Mouse (Mus musculus): ENCODE measurements around the gene Gm20696. TPM values are rescaled to one million over a fixed set of nuclear protein-coding genes. Genes with fewer than 3 reads are reported as not detected.

Gm20696 gene
- polyA plus RNA-seq, 1 experiment, result 1.7 TPM

- WGBS, result 65% methylated on average over 5 of the region's 5 CpGs
- TF ChIP-seq POLR2A (IDR thresholded peaks at IDR 0.05; ENCODE audit: low read depth, low read length), result no peak
- no peak for TF ChIP-seq CTCF (IDR thresholded peaks at IDR 0.05; ENCODE audit: extremely low read depth, insufficient read depth, insufficient read length, insufficient replicate concordance)
- no peak for DNase-seq (ENCODE audit: low read depth in 1 of 2, low spot score in 2 of 2)
Observed at GRCm38 (mm10) chr6:99252816-99253215, 413.8 kb downstream of the Gm20696 start.

GRCm38 (mm10) chr6:99251924-99252323 lies 414.7 kb downstream of the Gm20696 start:
- no peak overlapping the region for H3K27ac ChIP-seq (ENCODE audit: insufficient read depth, low read length)
- peak in 1 of 2 experiments; percentile 19 for DNase-seq (ENCODE audit: low read depth in 1 of 2, low spot score in 2 of 2)
- peaks cover 10% of the 10 kb centered on the region; the same call in 1 of the 2 replicates for H3K4me1 ChIP-seq (ENCODE audit: control insufficient read depth, insufficient read depth, insufficient read length)
- H3K27me3 ChIP-seq (ENCODE audit: control insufficient read depth, insufficient read depth, low read length), result no peaks in the 10 kb centered on the region
- 65% methylated on average over 4 of the region's 4 CpGs for WGBS
- no peak overlapping the region for H3K4me3 ChIP-seq (ENCODE audit: extremely low read depth, insufficient read depth, insufficient read length)
- TF ChIP-seq POLR2A (IDR thresholded peaks at IDR 0.05; ENCODE audit: low read depth, low read length) (no peak), CTCF (IDR thresholded peaks at IDR 0.05; ENCODE audit: extremely low read depth, insufficient read depth, insufficient read length, insufficient replicate concordance) (no peak)
- H3K36me3 ChIP-seq (ENCODE audit: control insufficient read depth, insufficient read depth, low read length), result peaks cover 13% of the 10 kb centered on the region

More at GRCm38 (mm10) chr6:99252816-99253215, 413.8 kb downstream of the Gm20696 start:
- no peak overlapping the region for H3K4me3 ChIP-seq (ENCODE audit: extremely low read depth, insufficient read depth, insufficient read length)
- H3K27ac ChIP-seq (ENCODE audit: insufficient read depth, low read length), result no peak overlapping the region
- no peaks in the 10 kb centered on the region for H3K27me3 ChIP-seq (ENCODE audit: control insufficient read depth, insufficient read depth, low read length)
- H3K36me3 ChIP-seq (ENCODE audit: control insufficient read depth, insufficient read depth, low read length), result peaks cover 9% of the 10 kb centered on the region
- H3K4me1 ChIP-seq (ENCODE audit: control insufficient read depth, insufficient read depth, insufficient read length), result peaks cover 13% of the 10 kb centered on the region; the same call in 1 of the 2 replicates

- Histone ChIP-seq H3K4me3 (ENCODE audit: extremely low read depth, insufficient read depth, insufficient read length) (no peak overlapping the region), H3K36me3 (ENCODE audit: control insufficient read depth, insufficient read depth, low read length) (peaks cover 14% of the 10 kb centered on the region), H3K4me1 (ENCODE audit: control insufficient read depth, insufficient read depth, insufficient read length) (peaks cover 10% of the 10 kb centered on the region; the same call in 1 of the 2 replicates), H3K27ac (ENCODE audit: insufficient read depth, low read length) (no peak overlapping the region), H3K27me3 (ENCODE audit: control insufficient read depth, insufficient read depth, low read length) (no peaks in the 10 kb centered on the region)
- DNase-seq (ENCODE audit: low read depth in 1 of 2, low spot score in 2 of 2), result no peak
- WGBS, result 91% methylated on average over 3 of the region's 3 CpGs
- TF ChIP-seq CTCF (IDR thresholded peaks at IDR 0.05; ENCODE audit: extremely low read depth, insufficient read depth, insufficient read length, insufficient replicate concordance), result no peak
- no peak for TF ChIP-seq POLR2A (IDR thresholded peaks at IDR 0.05; ENCODE audit: low read depth, low read length)
Observed at GRCm38 (mm10) chr6:99251222-99251621, 415.4 kb downstream of the Gm20696 start.

- Histone ChIP-seq H3K36me3 (ENCODE audit: control insufficient read depth, insufficient read depth, low read length) (peaks cover 16% of the 10 kb centered on the region), H3K27ac (ENCODE audit: insufficient read depth, low read length) (no peak overlapping the region), H3K4me1 (ENCODE audit: control insufficient read depth, insufficient read depth, insufficient read length) (peaks cover 5% of the 10 kb centered on the region; the same call in 1 of the 2 replicates), H3K27me3 (ENCODE audit: control insufficient read depth, insufficient read depth, low read length) (no peaks in the 10 kb centered on the region), H3K4me3 (ENCODE audit: extremely low read depth, insufficient read depth, insufficient read length) (no peak overlapping the region)
- DNase-seq (ENCODE audit: low read depth in 1 of 2, low spot score in 2 of 2), result no peak
- WGBS, result 82% methylated on average over 5 of the region's 5 CpGs
- TF ChIP-seq CTCF (IDR thresholded peaks at IDR 0.05; ENCODE audit: extremely low read depth, insufficient read depth, insufficient read length, insufficient replicate concordance), result no peak
- no peak for TF ChIP-seq POLR2A (IDR thresholded peaks at IDR 0.05; ENCODE audit: low read depth, low read length)
Observed at GRCm38 (mm10) chr6:99249496-99250030, 417.0 kb downstream of the Gm20696 start.

GRCm38 (mm10) chr6:99248396-99248795 lies 418.2 kb downstream of the Gm20696 start:
- peaks cover 5% of the 10 kb centered on the region; the same call in 1 of the 2 replicates for H3K4me1 ChIP-seq (ENCODE audit: control insufficient read depth, insufficient read depth, insufficient read length)
- H3K27ac ChIP-seq (ENCODE audit: insufficient read depth, low read length), result peak overlapping the region; percentile 47
- no peak overlapping the region for H3K4me3 ChIP-seq (ENCODE audit: extremely low read depth, insufficient read depth, insufficient read length)
- peak in 1 of 2 experiments; percentile 43 for DNase-seq (ENCODE audit: low read depth in 1 of 2, low spot score in 2 of 2)
- WGBS, result 19% methylated on average over 8 of the region's 8 CpGs
- TF ChIP-seq POLR2A (IDR thresholded peaks at IDR 0.05; ENCODE audit: low read depth, low read length), result no peak
- TF ChIP-seq CTCF (IDR thresholded peaks at IDR 0.05; ENCODE audit: extremely low read depth, insufficient read depth, insufficient read length, insufficient replicate concordance), result no peak
- H3K27me3 ChIP-seq (ENCODE audit: control insufficient read depth, insufficient read depth, low read length), result no peaks in the 10 kb centered on the region
- peaks cover 11% of the 10 kb centered on the region for H3K36me3 ChIP-seq (ENCODE audit: control insufficient read depth, insufficient read depth, low read length)

- Histone ChIP-seq H3K4me3 (ENCODE audit: extremely low read depth, insufficient read depth, insufficient read length) (no peak overlapping the region), H3K4me1 (ENCODE audit: control insufficient read depth, insufficient read depth, insufficient read length) (peaks cover 12% of the 10 kb centered on the region), H3K27me3 (ENCODE audit: control insufficient read depth, insufficient read depth, low read length) (no peaks in the 10 kb centered on the region), H3K36me3 (ENCODE audit: control insufficient read depth, insufficient read depth, low read length) (peaks cover 14% of the 10 kb centered on the region), H3K27ac (ENCODE audit: insufficient read depth, low read length) (peak overlapping the region; percentile 68)
- DNase-seq (ENCODE audit: low read depth in 1 of 2, low spot score in 2 of 2), result peak in 1 of 2 experiments; percentile 54
- no peak for TF ChIP-seq CTCF (IDR thresholded peaks at IDR 0.05; ENCODE audit: extremely low read depth, insufficient read depth, insufficient read length, insufficient replicate concordance)
- TF ChIP-seq POLR2A (IDR thresholded peaks at IDR 0.05; ENCODE audit: low read depth, low read length), result no peak
- 40% methylated on average over 10 of the region's 10 CpGs for WGBS
Observed at GRCm38 (mm10) chr6:99241625-99242395, 424.8 kb downstream of the Gm20696 start.
